Mouse (Mus musculus) left cerebral cortex, adult 9 months (tissue): ENCODE measurements around the gene Vmn1r119.
"Not testable (repeated sequence)": the region's sequence is repeated elsewhere in the genome, so short reads cannot be mapped to it uniquely, and the experiment has no call there.

Experiments used
- DNase-seq, 2 experiments: peaks; one replicate each; pipeline ENCODE4 v3.0.0; 2022; ENCODE audit warnings: low spot score in 2 of 2

Gene Vmn1r119

DNA sequence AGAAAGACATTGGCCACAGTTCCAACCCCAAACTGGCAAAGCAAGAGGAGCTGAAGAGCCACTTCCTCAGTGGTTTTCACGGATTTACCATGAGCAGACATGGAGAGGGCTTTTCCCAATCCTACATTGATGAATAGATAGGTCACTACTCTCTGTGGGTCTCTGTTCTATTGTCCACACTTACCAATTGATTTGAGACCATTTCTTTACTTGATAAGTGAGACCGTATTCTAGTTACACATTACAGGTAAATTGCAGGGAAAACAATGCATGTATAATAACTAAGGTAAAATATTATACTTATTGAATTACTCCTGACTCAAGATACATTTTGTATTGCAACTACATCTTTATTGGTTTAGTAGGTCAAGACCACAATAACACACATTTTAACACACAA lies at the start of gene Vmn1r119:
Vmn1r119 (minus strand) TSS at position 101 of the 400 bp plus-strand sequence.
- DNase-seq, result not testable (repeated sequence)

GRCm38 (mm10) chr7:21053684-21054083 lies 41.4 kb upstream of the Vmn1r119 start, which contains the start of gene Vmn1r120:
TSS of gene Vmn1r120 (minus strand) at chr7:21053784.
- not testable (repeated sequence) for DNase-seq
